Mouse (Mus musculus): ENCODE data around the gene Tagap. TPM values are rescaled to one million over a fixed set of nuclear protein-coding genes. Genes with fewer than 3 reads are reported as not detected.

Tagap gene
- polyA plus RNA-seq, 1 experiment = 0.51 TPM

Other genes starting within 250 kb of the Tagap start
- gene Fndc1, start 98.7 kb upstream of the Tagap start, polyA plus RNA-seq (2012; fragmentation: generic; extraction: Trizol) = 0.53 TPM
- gene Rsph3a, start 19.6 kb downstream of the Tagap start, polyA plus RNA-seq (2012; fragmentation: generic; extraction: Trizol) = 29.2 TPM
- 0.04 TPM for gene Gm49673, start 221.8 kb downstream of the Tagap start, polyA plus RNA-seq (2012; fragmentation: generic; extraction: Trizol)
- 84.9 TPM for gene Rnaset2a, start 222.1 kb downstream of the Tagap start, polyA plus RNA-seq (2012; fragmentation: generic; extraction: Trizol)
- 4.9 TPM for gene Fgfr1op, start 239.5 kb downstream of the Tagap start, polyA plus RNA-seq (2012; fragmentation: generic; extraction: Trizol)

All from C2C12 (cell line).